Mouse (Mus musculus) heart, embryonic 12.5 days (tissue): ENCODE measurements around the gene Psma3. TPM values are rescaled to one million over a fixed set of nuclear protein-coding genes. Genes with fewer than 3 reads are reported as not detected.

Source experiments
- ATAC-seq: fragments of 200-750 bp; cut with Nextera tagmentation; 2 replicates; pipeline ENCODE4 v1.8.0; 2017; ENCODE audit warnings: moderate TSS enrichment, moderate library complexity; ENCODE audit not compliant: insufficient number of reproducible peaks, low FRiP score
- H3K27ac ChIP-seq: fragments of 300-500 bp; sonication (generic); 2 replicates; pipeline ENCODE4 v1.5.1; 2016; ENCODE audit warnings: mild to moderate bottlenecking, moderate library complexity; ENCODE audit not compliant: poor library complexity, severe bottlenecking
- H3K27me3 ChIP-seq: fragments of 300-500 bp; sonication (generic); replicated peaks from 2 replicates; pipeline ENCODE4 v1.6.1; 2016; ENCODE audit warnings: mild to moderate bottlenecking, moderate library complexity
- H3K36me3 ChIP-seq: fragments of 300-500 bp; sonication (generic); 2 replicates; pipeline ENCODE4 v1.6.1; 2016; ENCODE audit warnings: mild to moderate bottlenecking, moderate library complexity
- H3K4me1 ChIP-seq: fragments of 300-500 bp; sonication (generic); replicated peaks from 2 replicates; pipeline ENCODE4 v1.6.1; 2016; ENCODE audit warnings: mild to moderate bottlenecking
- H3K4me2 ChIP-seq: fragments of 300-500 bp; sonication (generic); 2 replicates; pipeline ENCODE4 v1.6.1; 2016; ENCODE audit warnings: mild to moderate bottlenecking, moderate library complexity
- H3K4me3 ChIP-seq: fragments of 300-500 bp; sonication (generic); 2 replicates; pipeline ENCODE4 v1.5.1; 2016; ENCODE audit warnings: mild to moderate bottlenecking
- H3K9ac ChIP-seq: fragments of 300-500 bp; sonication (generic); 2 replicates; pipeline ENCODE4 v1.6.1; 2016; ENCODE audit warnings: mild to moderate bottlenecking, moderate library complexity
- H3K9me3 ChIP-seq: fragments of 300-500 bp; sonication (generic); replicated peaks from 2 replicates; pipeline ENCODE4 v1.6.1; 2016; ENCODE audit warnings: mild to moderate bottlenecking, moderate library complexity
- WGBS: fragments of 180-500 bp; shearing (Covaris S2); methylation state at CpG from one replicate; pipeline ENCODE4 v1.1.7; 2016; 5-methylcytosine and 5-hydroxymethylcytosine counted together
- polyA plus RNA-seq: library from polyadenylated mRNA; unstranded; fragments of >200 nt; fragmentation: Nextera tagmentation; extraction: Ambion mirVana; gene quantifications from 2 replicates; pipeline ENCODE4 v1.2.1, GENCODE M21; 2016

The Psma3 gene
- polyA plus RNA-seq, result 421 and 431 TPM in 2 replicates

- Histone ChIP-seq H3K9me3 (no peaks in the 10 kb centered on the region), H3K27ac (peak within 1 kb of the TSS; percentile 99), H3K9ac (peak within 1 kb of the TSS; percentile 99), H3K4me3 (peak within 1 kb of the TSS; percentile 96), H3K27me3 (no peaks in the 10 kb centered on the region), H3K36me3 (peaks cover 19% of the 10 kb centered on the region), H3K4me1 (peaks cover 8% of the 10 kb centered on the region), H3K4me2 (peak within 1 kb of the TSS; percentile 90)
- under 1% methylated on average over 71 of the region's 71 CpGs for WGBS
- peak; percentile 99 for ATAC-seq
Observed at GRCm38 (mm10) chr12:70974441-70975266, at the start of gene Psma3. TSS of gene Psma3 (plus strand) at chr12:70974621.

GRCm38 (mm10) chr12:70929781-70930180, 44.6 kb upstream of the Psma3 start:
- H3K36me3 ChIP-seq, result no peaks in the 10 kb centered on the region
- no peak overlapping the region for H3K4me2 ChIP-seq
- WGBS, result 82% methylated on average over 4 of the region's 4 CpGs
- H3K9me3 ChIP-seq, result peaks cover 6% of the 10 kb centered on the region
- no peak overlapping the region for H3K4me3 ChIP-seq
- no peak for ATAC-seq
- H3K27ac ChIP-seq, result no peak overlapping the region
- no peaks in the 10 kb centered on the region for H3K27me3 ChIP-seq
- no peaks in the 10 kb centered on the region for H3K4me1 ChIP-seq
- H3K9ac ChIP-seq, result no peak overlapping the region

GRCm38 (mm10) chr12:70937150-70937549, 37.3 kb upstream of the Psma3 start:
- Histone ChIP-seq H3K27me3 (no peaks in the 10 kb centered on the region), H3K36me3 (peaks cover 8% of the 10 kb centered on the region; the same call in 1 of the 2 replicates), H3K4me1 (peaks cover 3% of the 10 kb centered on the region), H3K9me3 (0 out of 2 replicates have a peak, but pooled peaks cover 2% of the 10 kb centered on the region), H3K27ac (peak overlapping the region; percentile 91), H3K9ac (peak overlapping the region; percentile 73), H3K4me2 (peak overlapping the region; percentile 79), H3K4me3 (peak overlapping the region; percentile 91)
- WGBS, result 24% methylated on average over 11 of the region's 12 CpGs
- ATAC-seq, result peak; percentile 33; the same call in 1 of the 2 replicates

- Histone ChIP-seq H3K36me3 (peaks cover 14% of the 10 kb centered on the region), H3K27ac (peak within 1 kb of the TSS; percentile 91), H3K9me3 (0 out of 2 replicates have a peak, but pooled peaks cover 2% of the 10 kb centered on the region), H3K27me3 (no peaks in the 10 kb centered on the region), H3K9ac (peak within 1 kb of the TSS; percentile 91), H3K4me2 (peak within 1 kb of the TSS; percentile 79), H3K4me3 (peak within 1 kb of the TSS; percentile 91), H3K4me1 (peaks cover 3% of the 10 kb centered on the region)
- peak; percentile 97 for ATAC-seq
- WGBS, result under 1% methylated on average over 59 of the region's 59 CpGs
Observed at GRCm38 (mm10) chr12:70937571-70938384, 36.6 kb upstream of the Psma3 start, which contains the start of gene Actr10. TSS of gene Actr10 (plus strand) at chr12:70937857.

GRCm38 (mm10) chr12:70940806-70941205, 33.6 kb upstream of the Psma3 start:
- H3K4me2 ChIP-seq, result no peak overlapping the region
- no peaks in the 10 kb centered on the region for H3K27me3 ChIP-seq
- no peak overlapping the region for H3K27ac ChIP-seq
- H3K4me3 ChIP-seq, result no peak overlapping the region
- H3K36me3 ChIP-seq, result peaks cover 29% of the 10 kb centered on the region
- peaks cover 11% of the 10 kb centered on the region for H3K4me1 ChIP-seq
- ATAC-seq, result no peak
- H3K9me3 ChIP-seq, result no peaks in the 10 kb centered on the region
- H3K9ac ChIP-seq, result no peak overlapping the region
- 96% methylated on average over 7 of the region's 7 CpGs for WGBS

- Histone ChIP-seq H3K27me3 (no peaks in the 10 kb centered on the region), H3K4me3 (no peak overlapping the region), H3K4me2 (no peak overlapping the region), H3K36me3 (peaks cover 46% of the 10 kb centered on the region), H3K4me1 (peaks cover 9% of the 10 kb centered on the region; the same call in 1 of the 2 replicates), H3K9me3 (no peaks in the 10 kb centered on the region), H3K27ac (peak overlapping the region; percentile 22; the same call in 1 of the 2 replicates), H3K9ac (no peak overlapping the region)
- WGBS, result 75% methylated on average over 5 of the region's 5 CpGs
- ATAC-seq, result no peak
Observed at GRCm38 (mm10) chr12:70944181-70944580, 30.2 kb upstream of the Psma3 start.

GRCm38 (mm10) chr12:70946585-70947256, 27.7 kb upstream of the Psma3 start:
- 92% methylated on average over 10 of the region's 10 CpGs for WGBS
- no peaks in the 10 kb centered on the region for H3K9me3 ChIP-seq
- ATAC-seq, result no peak
- no peak overlapping the region for H3K4me2 ChIP-seq
- H3K9ac ChIP-seq, result no peak overlapping the region
- H3K27me3 ChIP-seq, result no peaks in the 10 kb centered on the region
- no peak overlapping the region for H3K4me3 ChIP-seq
- peaks cover 55% of the 10 kb centered on the region for H3K36me3 ChIP-seq
- no peak overlapping the region for H3K27ac ChIP-seq
- peaks cover 9% of the 10 kb centered on the region; the same call in 1 of the 2 replicates for H3K4me1 ChIP-seq

- H3K4me2 ChIP-seq, result no peak overlapping the region
- 84% methylated on average over 4 of the region's 4 CpGs for WGBS
- H3K27me3 ChIP-seq, result no peaks in the 10 kb centered on the region
- no peak for ATAC-seq
- no peak overlapping the region for H3K9ac ChIP-seq
- H3K9me3 ChIP-seq, result no peaks in the 10 kb centered on the region
- H3K36me3 ChIP-seq, result peaks cover 76% of the 10 kb centered on the region
- no peaks in the 10 kb centered on the region for H3K4me1 ChIP-seq
- no peak overlapping the region for H3K27ac ChIP-seq
- H3K4me3 ChIP-seq, result no peak overlapping the region
Observed at GRCm38 (mm10) chr12:70958640-70959039, 15.8 kb upstream of the Psma3 start.

GRCm38 (mm10) chr12:70967581-70967980, 6.8 kb upstream of the Psma3 start:
- Histone ChIP-seq H3K27ac (peak overlapping the region; percentile 95), H3K4me1 (peaks cover 6% of the 10 kb centered on the region; the same call in 1 of the 2 replicates), H3K27me3 (no peaks in the 10 kb centered on the region), H3K9ac (peak overlapping the region; percentile 79), H3K4me3 (peak overlapping the region; percentile 70), H3K9me3 (no peaks in the 10 kb centered on the region), H3K36me3 (peaks cover 20% of the 10 kb centered on the region), H3K4me2 (peak overlapping the region; percentile 67)
- no peak for ATAC-seq
- 39% methylated on average over 8 of the region's 8 CpGs for WGBS

GRCm38 (mm10) chr12:70968141-70968790, 6.2 kb upstream of the Psma3 start:
- Histone ChIP-seq H3K27ac (peak overlapping the region; percentile 95), H3K4me2 (peak overlapping the region; percentile 67), H3K9ac (peak overlapping the region; percentile 79), H3K9me3 (no peaks in the 10 kb centered on the region), H3K4me1 (peaks cover 6% of the 10 kb centered on the region; the same call in 1 of the 2 replicates), H3K27me3 (no peaks in the 10 kb centered on the region), H3K4me3 (peak overlapping the region; percentile 70), H3K36me3 (peaks cover 15% of the 10 kb centered on the region)
- ATAC-seq, result peak; percentile 90
- under 1% methylated on average over 35 of the region's 35 CpGs for WGBS
